Mouse (Mus musculus) heart, embryonic 11.5 days (tissue): ENCODE measurements around the gene Fam131a. TPM values are rescaled to one million over a fixed set of nuclear protein-coding genes. Genes with fewer than 3 reads are reported as not detected.

Source experiments
- ATAC-seq: fragments of 200-750 bp; cut with Nextera tagmentation; replicated peaks from 2 replicates; pipeline ENCODE4 v1.8.0; 2017; ENCODE audit warnings: moderate library complexity; ENCODE audit not compliant: insufficient number of reproducible peaks, low FRiP score, low TSS enrichment
- H3K27ac ChIP-seq: fragments of 300-500 bp; sonication (generic); 2 replicates; pipeline ENCODE4 v1.5.1; 2014; ENCODE audit warnings: mild to moderate bottlenecking, low read depth, low read length
- H3K27me3 ChIP-seq: fragments of 300-500 bp; sonication (generic); 2 replicates; pipeline ENCODE4 v1.6.1; 2014; ENCODE audit warnings: mild to moderate bottlenecking, low read length, mixed read lengths; ENCODE audit not compliant: control insufficient read depth, insufficient read depth
- H3K36me3 ChIP-seq: fragments of 300-500 bp; sonication (generic); 2 replicates; pipeline ENCODE4 v1.6.1; 2014; ENCODE audit warnings: mild to moderate bottlenecking, low read length, moderate library complexity, mixed read lengths; ENCODE audit not compliant: control insufficient read depth, insufficient read depth
- H3K4me1 ChIP-seq: fragments of 300-500 bp; sonication (generic); 2 replicates; pipeline ENCODE4 v1.6.1; 2014; ENCODE audit warnings: low read length; ENCODE audit not compliant: control insufficient read depth, insufficient read depth
- H3K4me2 ChIP-seq: fragments of 300-500 bp; sonication (generic); 2 replicates; pipeline ENCODE4 v1.6.1; 2014; ENCODE audit warnings: mild to moderate bottlenecking, moderate library complexity
- H3K4me3 ChIP-seq: fragments of 300-500 bp; sonication (generic); 2 replicates; pipeline ENCODE4 v1.5.1; 2014; ENCODE audit warnings: low read depth, low read length
- H3K9ac ChIP-seq: fragments of 300-500 bp; sonication (generic); 2 replicates; pipeline ENCODE4 v1.6.1; 2014; ENCODE audit warnings: mild to moderate bottlenecking, low read depth, low read length, moderate library complexity
- H3K9me3 ChIP-seq: fragments of 300-500 bp; sonication (generic); replicated peaks from 2 replicates; pipeline ENCODE4 v1.6.1; 2016; ENCODE audit warnings: low read length; ENCODE audit not compliant: control insufficient read depth
- WGBS: fragments of 180-500 bp; shearing (Covaris S2); extraction: QIAGEN DNeasy Blood & Tissue Kit; methylation state at CpG from one replicate; pipeline ENCODE4 v1.1.7; 2014; ENCODE audit not compliant: insufficient replicate concordance; 5-methylcytosine and 5-hydroxymethylcytosine counted together
- polyA plus RNA-seq: library from polyadenylated mRNA; unstranded; fragments of >200 nt; fragmentation: Nextera tagmentation; extraction: Ambion mirVana; gene quantifications from 2 replicates; pipeline ENCODE4 v1.2.1, GENCODE M21; 2014

Fam131a gene
- polyA plus RNA-seq, 1 experiment from 2014 or later = 2.6 TPM

GRCm38 (mm10) chr16:20715976-20716840 is 23.2 kb downstream of the Fam131a start:
- ATAC-seq = peak; percentile 74
- H3K27me3 ChIP-seq = no peaks in the 10 kb centered on the region
- 0% methylated on average over 45 of the region's 68 CpGs for WGBS
- peak overlapping the region; percentile 61 for H3K4me3 ChIP-seq
- peaks cover 4% of the 10 kb centered on the region; the same call in 1 of the 2 replicates for H3K36me3 ChIP-seq
- peak overlapping the region; percentile 90 for H3K4me2 ChIP-seq
- no peaks in the 10 kb centered on the region for H3K9me3 ChIP-seq
- peak overlapping the region; percentile 75 for H3K9ac ChIP-seq
- H3K4me1 ChIP-seq = peaks cover 27% of the 10 kb centered on the region
- peak overlapping the region; percentile 88 for H3K27ac ChIP-seq

- Histone ChIP-seq H3K4me1 (peaks cover 27% of the 10 kb centered on the region), H3K4me3 (peak overlapping the region; percentile 61), H3K4me2 (peak overlapping the region; percentile 90), H3K9me3 (no peaks in the 10 kb centered on the region), H3K27ac (peak overlapping the region; percentile 88), H3K27me3 (no peaks in the 10 kb centered on the region), H3K9ac (peak overlapping the region; percentile 75), H3K36me3 (peaks cover 9% of the 10 kb centered on the region; the same call in 1 of the 2 replicates)
- ATAC-seq = no peak
- WGBS = 0% methylated on average over 8 of the region's 8 CpGs
These were observed 23.8 kb downstream of the Fam131a start for GRCm38 (mm10) chr16:20716841-20717180.

DNA sequence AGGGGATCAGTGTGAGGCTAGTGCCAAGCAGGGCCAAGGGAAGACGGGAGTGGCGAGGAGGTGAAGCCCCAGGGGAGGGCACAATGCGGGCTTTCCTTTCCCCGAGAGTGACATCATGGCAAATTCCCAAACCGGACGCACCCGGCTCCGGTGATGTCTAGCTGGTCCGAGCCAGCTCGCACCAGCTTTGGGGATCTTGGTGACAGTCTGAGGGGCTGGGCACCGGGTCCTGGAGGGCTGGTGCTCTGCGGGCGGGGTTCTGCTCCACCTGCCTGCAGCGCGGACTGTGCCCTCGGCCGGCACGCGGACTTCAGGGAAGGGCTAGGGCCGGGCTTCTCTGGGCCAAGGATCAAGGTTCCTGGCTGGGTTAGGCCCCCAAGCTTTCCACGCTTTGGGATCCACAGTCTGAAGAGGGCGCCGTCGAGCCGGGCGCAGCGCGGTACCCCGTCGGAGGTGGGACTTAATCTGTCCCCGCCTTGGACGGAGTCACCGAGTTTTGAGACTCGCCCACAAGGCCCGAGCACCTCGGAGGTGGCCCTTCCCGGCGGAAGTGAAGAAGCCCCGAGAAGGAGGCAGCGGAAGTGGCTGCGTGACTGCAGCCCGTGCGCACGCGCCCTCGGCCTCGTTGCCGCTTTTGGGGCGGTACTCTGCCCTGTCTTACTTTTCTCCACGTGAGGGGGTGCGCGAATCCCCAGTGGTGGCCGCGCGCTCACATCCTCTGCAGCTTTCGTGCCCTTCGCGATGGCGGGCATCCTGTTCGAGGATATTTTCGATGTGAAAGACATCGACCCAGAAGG is 24.3 kb downstream of the Fam131a start, which contains the start of the genes Polr2h and Clcn2:
TSS of gene Polr2h (plus strand) at position 485 of the 797 bp plus-strand sequence.
TSS of gene Clcn2 (minus strand) at position 566 of the 797 bp plus-strand sequence.
- peak; percentile 79 for ATAC-seq
- Histone ChIP-seq H3K4me3 (peak within 1 kb of the TSS; percentile 61), H3K4me1 (peaks cover 27% of the 10 kb centered on the region), H3K9ac (peak within 1 kb of the TSS; percentile 75), H3K36me3 (peaks cover 11% of the 10 kb centered on the region; the same call in 1 of the 2 replicates), H3K9me3 (no peaks in the 10 kb centered on the region), H3K4me2 (peak within 1 kb of the TSS; percentile 90), H3K27ac (peak within 1 kb of the TSS; percentile 88), H3K27me3 (no peaks in the 10 kb centered on the region)
- WGBS = under 1% methylated on average over 62 of the region's 62 CpGs

- Histone ChIP-seq H3K4me3 (peak overlapping the region; percentile 61), H3K27me3 (no peaks in the 10 kb centered on the region), H3K9me3 (no peaks in the 10 kb centered on the region), H3K27ac (peak overlapping the region; percentile 88), H3K4me1 (peaks cover 27% of the 10 kb centered on the region), H3K9ac (peak overlapping the region; percentile 75), H3K36me3 (peaks cover 11% of the 10 kb centered on the region; the same call in 1 of the 2 replicates), H3K4me2 (peak overlapping the region; percentile 90)
- WGBS = 3% methylated on average over 18 of the region's 18 CpGs
- peak; percentile 12; the same call in 1 of the 2 replicates for ATAC-seq
These were observed 25.1 kb downstream of the Fam131a start for GRCm38 (mm10) chr16:20717978-20718670.

- Histone ChIP-seq H3K4me2 (no peak overlapping the region), H3K27me3 (0 out of 2 replicates have a peak, but pooled peaks cover 3% of the 10 kb centered on the region), H3K4me1 (peaks cover 7% of the 10 kb centered on the region; the same call in 1 of the 2 replicates), H3K4me3 (no peak overlapping the region), H3K36me3 (peaks cover 11% of the 10 kb centered on the region; the same call in 1 of the 2 replicates), H3K9ac (no peak overlapping the region), H3K9me3 (no peaks in the 10 kb centered on the region), H3K27ac (no peak overlapping the region)
- ATAC-seq = no peak
- 74% methylated on average over 10 of the region's 10 CpGs for WGBS
These were observed 28.8 kb downstream of the Fam131a start for GRCm38 (mm10) chr16:20721808-20722207.

- 47% methylated on average over 4 of the region's 4 CpGs for WGBS
These were observed 29.7 kb downstream of the Fam131a start for GRCm38 (mm10) chr16:20722736-20723135.

DNA sequence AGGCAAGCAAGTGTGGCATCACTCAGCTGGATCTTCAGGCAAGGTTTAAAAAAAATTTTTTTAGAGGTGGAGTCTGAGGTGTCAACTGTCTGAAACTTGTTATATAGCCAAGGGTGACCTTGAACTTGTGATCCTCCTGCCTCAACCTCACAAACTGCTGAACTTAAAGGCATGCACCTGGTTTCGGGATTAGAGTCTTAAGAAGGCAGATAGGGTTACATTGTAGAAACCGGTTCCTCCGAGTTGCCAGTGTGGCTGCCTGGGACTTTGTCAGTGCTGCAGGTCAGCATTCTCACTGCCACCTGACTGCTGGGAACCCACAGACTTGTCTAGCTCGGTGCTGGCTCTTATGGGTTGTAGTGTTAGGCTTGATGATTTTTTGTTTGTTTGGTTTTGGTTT is 30.2 kb downstream of the Fam131a start:
- no peaks in the 10 kb centered on the region for H3K9me3 ChIP-seq
- H3K4me1 ChIP-seq = peaks cover 5% of the 10 kb centered on the region; the same call in 1 of the 2 replicates
- peaks cover 11% of the 10 kb centered on the region; the same call in 1 of the 2 replicates for H3K36me3 ChIP-seq
- WGBS = 37% methylated on average over 4 of the region's 4 CpGs
- no peak overlapping the region for H3K27ac ChIP-seq
- no peak overlapping the region for H3K4me3 ChIP-seq
- H3K4me2 ChIP-seq = no peak overlapping the region
- 0 out of 2 replicates have a peak, but pooled peaks cover 3% of the 10 kb centered on the region for H3K27me3 ChIP-seq
- H3K9ac ChIP-seq = no peak overlapping the region
- ATAC-seq = no peak

More at GRCm38 (mm10) chr16:20722736-20723135, 29.7 kb downstream of the Fam131a start:
- Histone ChIP-seq H3K4me1 (peaks cover 5% of the 10 kb centered on the region; the same call in 1 of the 2 replicates), H3K4me3 (no peak overlapping the region), H3K36me3 (peaks cover 11% of the 10 kb centered on the region; the same call in 1 of the 2 replicates), H3K9ac (no peak overlapping the region), H3K27ac (no peak overlapping the region), H3K9me3 (no peaks in the 10 kb centered on the region), H3K27me3 (0 out of 2 replicates have a peak, but pooled peaks cover 3% of the 10 kb centered on the region), H3K4me2 (no peak overlapping the region)
- ATAC-seq = no peak
